Mouse (Mus musculus) T-cell, adult 2 months (primary cell): ENCODE data around the gene Auts2.

Experiments
- DNase-seq: peaks from one replicate; pipeline ENCODE4 v3.0.0; 2022; ENCODE audit warnings: low spot score

Auts2 gene

DNA sequence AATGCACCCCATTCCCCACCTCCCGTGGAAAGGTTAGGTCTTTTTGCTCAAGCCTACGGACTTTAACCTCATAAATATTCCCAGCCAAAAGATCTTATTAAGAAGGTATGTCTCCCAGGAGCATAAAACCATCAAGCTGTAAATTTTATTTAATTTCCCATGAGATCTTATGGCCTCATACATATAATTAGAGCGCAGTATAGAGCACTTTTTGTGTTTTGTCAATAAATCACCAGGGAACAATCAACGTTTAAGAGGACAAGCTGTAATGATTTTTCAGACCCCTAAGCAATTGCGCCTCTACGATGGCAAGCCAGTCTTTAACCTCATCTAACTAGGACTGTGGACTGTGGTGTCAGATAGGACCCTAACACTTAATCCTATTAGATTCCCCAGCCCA lies 820.4 kb downstream of the Auts2 start:
- DNase-seq: no peak

DNA sequence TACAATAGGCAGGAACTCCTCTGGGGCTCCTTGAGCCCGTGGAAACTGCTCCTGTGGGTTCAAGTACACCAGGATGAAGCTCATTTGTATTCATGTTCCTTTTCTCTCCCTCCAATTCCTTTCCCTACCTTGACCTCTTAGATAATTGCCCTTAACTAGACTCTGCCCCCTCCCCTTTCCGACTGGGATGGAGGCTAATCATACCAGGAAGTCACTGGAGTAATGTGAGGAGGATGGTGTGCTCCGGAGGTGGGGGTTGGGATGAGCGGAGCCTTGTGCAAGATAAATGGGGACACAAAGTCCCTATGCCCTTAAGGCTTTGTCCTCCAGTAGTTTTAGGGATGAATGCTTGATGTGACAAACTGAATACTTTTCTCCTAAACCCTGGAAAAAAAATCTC lies 820.8 kb downstream of the Auts2 start:
- DNase-seq: no peak

DNA sequence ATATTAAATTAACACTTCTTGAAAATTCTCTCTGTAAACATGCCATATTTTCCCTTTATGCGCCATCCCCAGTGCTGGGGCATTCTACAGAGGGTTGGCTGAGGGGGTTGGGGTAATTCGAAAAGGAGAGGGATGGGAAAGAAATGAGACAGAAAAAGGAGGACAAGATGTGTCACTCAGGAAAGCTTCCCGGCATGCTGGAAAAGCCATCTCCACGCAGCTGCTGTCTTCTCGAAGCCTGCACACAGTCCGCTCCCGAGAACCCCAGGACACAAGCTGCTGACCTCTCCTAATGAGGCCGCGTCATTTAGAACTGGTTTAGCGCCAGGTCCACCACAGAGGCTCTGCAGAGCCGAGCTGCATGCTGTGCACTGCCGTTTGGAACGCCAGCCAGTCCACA lies 825.1 kb downstream of the Auts2 start:
- DNase-seq: no peak

DNA sequence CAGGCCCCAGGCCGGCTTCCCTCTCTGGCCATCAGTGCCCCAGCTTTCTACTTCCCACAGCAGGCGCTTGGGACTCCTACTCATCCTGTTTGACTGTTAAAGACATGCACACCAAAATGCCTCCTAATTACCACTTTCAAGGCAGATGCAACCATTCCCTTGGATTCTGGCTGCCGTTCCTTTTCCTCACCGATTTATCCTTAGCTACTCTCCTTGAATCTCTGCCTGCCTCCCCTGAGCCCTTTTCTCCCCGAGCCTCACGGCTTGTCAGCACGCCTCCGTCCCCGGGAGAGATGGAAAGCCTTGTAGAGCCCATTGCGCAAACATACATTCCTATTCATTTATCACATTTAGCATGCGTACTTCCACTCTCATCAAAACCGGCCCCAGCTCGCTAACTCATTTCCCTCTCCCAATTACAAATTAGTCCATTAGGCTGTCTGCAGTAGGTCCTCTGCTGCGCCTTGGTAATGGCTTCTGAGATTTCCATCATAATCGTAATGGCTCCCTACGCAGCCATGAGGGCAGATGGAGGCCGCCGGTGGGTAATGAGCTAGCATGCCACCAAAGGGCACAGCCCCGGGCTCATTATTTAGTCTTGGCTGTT lies 825.7 kb downstream of the Auts2 start:
- DNase-seq: no peak

DNA sequence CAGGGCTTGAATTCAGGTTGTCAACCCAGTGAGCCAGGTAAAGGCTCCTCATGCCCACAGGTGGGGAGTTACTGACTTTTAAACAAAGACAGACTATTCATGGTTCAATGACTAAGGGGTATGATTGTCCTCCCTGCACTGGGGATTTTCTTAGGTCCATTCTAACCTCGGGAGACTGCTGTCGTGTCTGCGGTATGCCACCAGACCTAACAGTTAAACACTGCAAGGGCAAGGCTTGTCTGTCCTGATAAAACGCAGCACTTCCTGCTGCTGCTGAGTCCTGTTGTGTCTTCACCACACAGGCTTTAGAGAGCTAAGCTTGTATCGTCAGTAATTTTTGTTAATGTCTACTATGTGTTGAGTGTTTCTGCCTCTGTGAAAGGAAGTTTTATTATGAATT lies 828.2 kb downstream of the Auts2 start:
- DNase-seq: no peak

DNA sequence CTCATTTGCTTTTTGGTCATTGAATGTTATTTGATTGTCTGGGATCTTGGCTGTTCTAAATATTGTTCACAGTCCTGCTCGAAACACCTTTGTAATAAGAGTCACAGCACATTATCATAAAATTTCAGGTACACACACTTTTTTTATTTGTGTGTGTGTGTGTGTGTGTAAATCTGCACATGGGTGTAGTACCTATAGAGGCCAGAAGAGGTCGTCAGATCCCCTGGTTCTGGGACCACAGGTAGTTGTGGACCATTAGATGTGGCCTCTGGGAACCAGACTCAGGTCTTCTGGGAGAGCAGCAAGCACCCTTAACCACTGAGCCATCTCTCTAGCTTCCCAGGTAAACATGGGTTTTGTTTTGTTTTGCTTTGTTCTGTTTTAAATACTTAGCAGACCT lies 830.7 kb downstream of the Auts2 start:
- no peak for DNase-seq

DNA sequence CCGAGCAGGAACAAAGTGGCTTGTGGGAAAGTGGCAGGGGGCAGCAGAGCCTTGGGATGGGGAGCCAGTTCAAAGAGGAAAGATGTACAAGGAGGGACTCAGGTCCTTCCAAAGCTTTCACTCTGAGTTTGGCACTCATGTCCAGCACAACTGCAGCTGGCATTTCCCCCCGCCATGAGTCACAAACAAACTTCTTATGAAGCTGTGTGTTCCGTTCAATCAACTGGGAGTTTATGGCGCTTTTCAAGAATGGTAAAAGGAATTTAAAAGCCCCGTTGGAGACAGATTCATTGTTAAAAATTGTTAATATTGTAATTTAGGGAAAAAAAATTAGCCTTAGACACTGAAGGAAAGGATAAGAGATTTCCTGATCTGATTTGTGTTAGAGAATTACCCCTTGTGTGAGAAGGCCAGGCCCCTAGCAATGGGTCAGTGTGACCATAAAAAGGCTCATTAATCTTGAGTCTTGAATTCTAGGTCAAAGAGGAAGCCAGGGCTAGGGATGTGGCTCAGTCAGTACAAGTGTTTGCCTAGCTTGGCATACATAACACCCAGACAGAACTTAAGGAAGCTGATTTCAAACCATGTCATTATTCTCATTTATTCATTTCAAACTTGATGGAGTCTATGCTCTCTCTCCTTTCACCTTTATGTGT lies 831.5 kb downstream of the Auts2 start:
- DNase-seq: no peak

DNA sequence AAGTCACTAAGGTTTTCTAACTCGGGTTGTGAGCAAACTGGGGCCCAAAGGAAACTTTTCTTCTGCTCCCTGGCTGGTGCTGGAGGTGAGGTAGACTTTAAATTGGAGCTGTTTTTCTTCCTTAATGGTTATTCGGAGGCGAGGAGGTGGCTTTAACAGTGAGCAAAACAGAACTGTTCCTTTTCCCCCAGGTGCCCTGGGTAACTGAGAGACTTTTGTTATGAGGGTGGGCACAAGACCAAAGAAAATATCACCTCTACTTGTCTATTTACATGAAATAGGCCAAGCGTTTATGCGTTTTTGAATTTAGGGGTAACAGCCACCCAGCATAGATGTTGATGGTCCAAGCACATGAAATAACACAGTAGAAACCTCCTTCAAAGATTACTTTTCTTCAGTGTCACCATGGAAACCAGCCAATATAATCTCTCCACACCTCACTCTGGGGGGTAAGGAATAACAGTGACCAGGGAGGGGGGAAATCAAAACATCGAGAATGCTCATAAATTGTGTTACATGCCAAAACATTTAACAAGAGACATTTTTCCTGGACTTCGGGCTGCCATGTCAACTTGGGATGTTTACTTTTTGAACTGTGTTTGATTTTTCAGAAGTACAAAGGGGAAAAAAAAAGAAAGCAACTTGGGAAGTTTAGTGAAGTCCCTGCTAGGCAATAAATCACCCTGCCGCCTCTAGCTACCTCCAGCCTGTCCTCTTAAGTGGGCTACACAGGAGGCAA lies 832.2 kb downstream of the Auts2 start:
- DNase-seq: no peak

DNA sequence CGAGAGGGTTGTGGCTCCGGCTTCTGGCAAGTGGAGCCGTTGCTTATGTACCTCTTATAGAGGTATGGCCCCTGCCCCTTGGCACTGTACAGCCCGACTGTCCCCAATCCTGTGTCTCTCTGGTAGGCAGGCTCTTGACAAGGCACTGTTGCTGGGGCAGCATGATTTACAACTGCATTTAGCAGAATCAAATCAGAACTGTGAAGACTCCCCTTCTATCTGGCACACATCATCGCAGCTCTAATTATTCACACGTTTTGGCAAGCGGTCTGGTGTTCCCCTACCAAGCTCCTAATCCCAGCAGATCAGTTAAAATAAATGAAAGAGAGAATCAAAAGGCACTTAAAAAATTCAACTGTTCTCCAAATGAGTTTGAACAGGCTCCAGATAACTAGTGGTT lies 835.7 kb downstream of the Auts2 start:
- no peak for DNase-seq

DNA sequence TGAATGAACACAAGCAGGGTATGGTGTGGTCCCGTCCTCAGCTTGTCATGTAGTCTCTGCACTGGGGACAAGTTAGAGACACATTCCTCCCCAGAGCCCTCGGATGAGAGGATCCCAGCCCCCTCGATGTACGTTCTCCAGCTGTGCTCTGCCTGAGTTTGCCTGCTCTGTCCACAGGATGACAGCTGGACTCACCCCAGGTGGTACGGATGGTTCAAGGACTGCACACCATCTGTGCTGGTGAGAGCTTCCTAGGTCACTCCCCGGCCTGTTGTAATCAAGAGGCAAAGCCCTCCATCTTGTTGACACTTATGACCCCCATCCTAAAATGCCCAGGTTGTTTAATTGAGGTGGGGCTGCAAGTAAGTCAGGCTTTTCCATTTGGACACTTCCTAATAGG lies 839.4 kb downstream of the Auts2 start:
- no peak for DNase-seq

DNA sequence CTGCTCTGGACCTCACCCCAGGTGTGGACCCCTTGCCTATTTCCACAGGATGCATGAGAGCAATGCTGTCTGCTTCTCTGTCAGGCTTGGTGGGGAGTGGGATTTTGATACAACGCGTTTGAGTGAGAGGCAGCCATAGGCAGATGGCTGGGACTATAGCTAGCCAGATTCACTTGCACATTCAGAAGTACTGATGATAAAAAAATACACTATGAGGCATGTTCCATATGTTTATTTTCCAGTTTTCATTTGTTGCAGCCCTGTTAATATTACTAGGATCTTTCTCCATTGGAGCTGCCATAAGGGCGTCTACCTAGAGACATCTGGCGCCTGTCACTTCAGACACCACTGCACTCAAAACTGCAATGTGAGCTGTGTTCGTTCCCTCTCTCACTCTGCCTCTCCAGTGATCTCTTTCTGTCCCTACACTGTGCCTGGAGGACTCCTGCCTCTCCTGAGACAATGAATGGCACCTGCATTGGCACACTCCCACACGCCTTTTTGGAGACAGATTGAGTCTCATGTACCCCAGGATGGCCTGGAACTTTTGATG lies 840.2 kb downstream of the Auts2 start:
- no peak for DNase-seq

DNA sequence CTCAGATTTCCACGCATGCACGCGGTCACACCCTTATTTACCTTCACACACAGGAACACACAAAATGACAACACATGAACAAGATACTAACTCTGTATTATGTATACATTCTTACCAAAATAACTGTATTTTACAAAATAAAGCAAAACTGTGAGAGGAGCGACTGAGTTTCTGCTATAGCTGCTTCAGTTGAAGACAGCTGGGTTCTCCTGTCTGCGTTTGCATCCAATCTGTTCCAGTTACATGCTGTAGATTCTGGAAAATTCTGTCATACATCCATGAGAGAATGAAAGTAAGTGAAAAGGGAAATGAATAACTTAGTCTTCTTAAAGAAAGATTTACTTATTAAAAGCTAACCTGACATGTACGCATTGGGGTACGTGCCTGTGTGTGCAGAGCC lies 844.2 kb downstream of the Auts2 start:
- DNase-seq: no peak

DNA sequence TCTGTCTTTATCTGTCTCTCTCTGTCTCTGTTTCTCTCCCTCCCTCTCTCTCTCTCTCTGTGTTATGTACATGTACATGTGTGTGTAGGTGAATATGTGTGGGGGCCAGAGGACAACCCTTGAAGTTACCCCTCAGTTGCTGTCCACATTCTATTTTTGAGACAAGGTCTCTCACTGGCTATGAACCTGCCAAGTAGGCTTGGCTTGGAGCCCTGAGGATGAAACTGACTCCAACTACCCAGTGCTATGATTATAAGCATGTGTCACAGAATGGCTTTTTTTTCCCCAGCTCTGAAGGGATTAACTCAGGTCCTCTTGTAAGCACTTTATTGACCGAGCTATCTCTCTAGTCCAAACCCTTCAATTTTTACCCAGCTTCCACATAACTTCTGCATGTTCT lies 852.4 kb downstream of the Auts2 start:
- no peak for DNase-seq

DNA sequence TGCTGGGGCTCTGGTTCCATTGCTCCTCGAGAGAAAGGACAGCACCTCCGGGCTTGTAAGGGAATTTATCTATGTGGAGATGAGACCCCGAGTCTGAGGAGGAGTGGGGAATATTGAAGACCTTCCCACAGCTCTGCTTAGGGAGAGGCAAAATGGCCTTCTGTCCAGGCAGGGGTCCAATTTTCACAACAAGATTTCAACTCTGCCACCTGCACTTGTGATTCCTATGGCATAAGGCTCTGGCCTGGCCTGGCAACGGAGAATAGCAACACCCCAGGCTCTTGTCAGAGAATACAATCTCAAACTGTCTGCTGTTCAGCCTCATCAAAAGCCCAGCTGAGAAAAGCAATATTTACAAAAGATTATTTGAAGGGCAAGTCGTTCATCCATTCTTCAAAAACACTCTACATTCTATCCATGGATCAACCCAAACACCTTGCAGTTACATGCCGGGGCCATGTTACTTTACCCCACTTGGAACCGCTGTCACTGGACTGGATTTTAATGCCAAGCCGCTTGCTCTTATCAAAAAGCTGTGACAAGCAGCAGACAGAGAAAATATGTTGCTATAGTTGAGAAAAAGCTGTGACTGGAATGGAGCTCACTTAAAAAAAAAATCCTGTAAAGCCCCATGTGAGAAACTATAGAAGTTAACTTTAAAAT lies 856.1 kb downstream of the Auts2 start:
- no peak for DNase-seq

DNA sequence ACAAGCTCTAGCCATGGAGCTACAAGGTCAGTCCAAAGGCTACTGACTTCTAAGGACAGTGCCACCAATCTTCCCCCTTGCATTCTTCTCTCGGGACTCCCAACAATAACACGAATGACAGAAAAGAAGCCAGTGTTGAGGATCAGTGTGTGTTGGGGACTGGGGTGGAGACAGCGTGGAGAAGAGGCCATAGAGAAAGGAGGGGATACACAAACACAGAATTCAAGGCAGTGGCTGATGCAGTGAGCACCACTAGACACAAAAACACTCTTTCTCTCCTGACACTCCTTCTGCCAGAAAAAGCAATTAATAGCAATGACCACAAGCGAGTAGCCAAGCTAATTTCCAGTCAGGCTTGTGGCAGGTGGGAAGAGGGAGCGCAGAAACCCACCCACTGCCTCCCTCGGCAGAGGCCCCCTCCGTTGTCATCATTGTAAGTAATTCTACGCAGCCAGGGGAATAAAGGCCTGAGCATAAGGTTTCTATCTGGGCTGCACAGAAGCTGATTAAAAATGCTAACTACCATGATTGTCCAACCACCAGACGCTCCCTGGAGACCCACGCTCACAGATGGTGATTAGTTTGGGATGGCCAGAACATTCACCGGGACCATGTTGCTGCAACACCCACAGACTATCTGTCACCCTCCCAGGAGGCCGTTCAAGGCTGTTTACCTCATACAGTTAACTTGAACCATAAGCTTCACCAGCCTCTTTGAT lies 862.9 kb downstream of the Auts2 start:
- DNase-seq: no peak

DNA sequence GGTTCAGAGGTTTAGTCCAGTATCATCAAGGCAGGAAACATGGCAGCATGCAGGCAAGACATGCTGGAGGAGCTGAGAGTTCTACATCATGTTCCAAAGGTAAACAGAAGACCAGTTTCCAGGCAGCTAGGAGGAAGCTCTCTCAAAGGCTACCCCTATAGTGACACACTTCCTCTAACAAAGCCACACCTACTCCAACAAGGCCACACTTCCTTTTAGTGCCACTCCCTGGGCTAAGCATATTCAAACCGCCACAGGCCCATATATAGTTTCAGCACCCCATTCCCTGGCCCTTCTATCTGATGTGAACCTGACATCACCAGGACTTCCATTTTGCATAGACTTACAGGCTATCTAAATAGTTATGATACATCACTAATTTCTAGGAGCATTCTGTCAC lies 863.6 kb downstream of the Auts2 start:
- DNase-seq: no peak

DNA sequence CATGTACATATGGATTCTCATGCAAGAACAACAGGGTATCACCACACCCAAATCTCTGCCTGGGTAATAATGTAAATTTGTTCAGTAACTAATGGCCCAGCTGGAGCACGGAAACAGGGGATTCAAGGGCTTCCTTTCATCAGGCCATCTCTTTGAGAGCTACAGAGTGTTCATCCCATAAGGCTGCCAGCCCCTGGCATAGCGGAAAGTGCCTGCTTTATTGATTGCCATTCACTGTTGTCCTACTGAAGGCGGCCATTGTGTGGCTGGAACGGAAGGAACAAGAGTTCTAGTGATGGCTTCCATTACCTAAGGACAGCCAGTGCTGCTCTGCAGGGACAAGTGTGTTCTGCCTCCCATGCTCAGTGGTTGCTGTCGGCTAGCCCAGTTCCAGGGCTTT lies 865.6 kb downstream of the Auts2 start:
- DNase-seq: no peak

DNA sequence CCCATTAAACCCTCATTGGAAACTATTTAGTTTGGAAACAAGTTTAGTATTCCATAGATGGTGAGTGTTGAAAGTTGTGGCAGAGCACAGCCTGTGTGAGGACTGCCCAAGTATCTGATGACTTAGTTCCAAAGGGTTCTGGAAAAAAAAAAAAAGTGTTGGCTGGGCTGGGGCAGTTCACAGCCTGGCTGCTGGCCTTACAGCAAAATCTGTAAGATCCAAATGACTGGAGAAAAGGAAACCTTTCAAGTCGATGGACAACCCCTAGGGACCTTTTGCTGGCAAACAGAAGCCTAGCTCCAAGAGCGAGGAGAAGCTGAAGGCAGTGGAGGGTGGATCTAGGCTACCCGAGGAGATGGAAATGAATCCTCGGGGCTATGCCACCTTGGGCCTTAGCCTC lies 869.4 kb downstream of the Auts2 start:
- no peak for DNase-seq

DNA sequence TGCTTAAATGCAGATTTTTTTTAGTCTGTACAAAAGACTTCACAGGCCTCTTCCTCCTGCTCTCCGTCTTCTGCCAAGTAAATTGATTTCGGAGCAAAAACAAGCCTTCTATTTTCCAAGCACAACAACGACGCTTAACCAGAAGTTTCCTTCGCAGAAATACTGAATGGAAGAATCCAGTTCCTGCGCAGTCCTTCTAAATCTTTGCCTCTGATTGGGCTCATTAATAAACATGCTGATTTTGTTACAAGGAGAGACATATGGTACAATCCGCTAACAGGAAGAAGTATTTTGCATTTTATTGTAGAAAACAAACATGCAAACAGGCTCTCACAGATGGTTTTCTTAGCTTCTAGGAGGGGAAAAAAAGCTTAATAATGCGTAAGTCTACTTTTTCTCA lies 878.1 kb downstream of the Auts2 start:
- DNase-seq: no peak

DNA sequence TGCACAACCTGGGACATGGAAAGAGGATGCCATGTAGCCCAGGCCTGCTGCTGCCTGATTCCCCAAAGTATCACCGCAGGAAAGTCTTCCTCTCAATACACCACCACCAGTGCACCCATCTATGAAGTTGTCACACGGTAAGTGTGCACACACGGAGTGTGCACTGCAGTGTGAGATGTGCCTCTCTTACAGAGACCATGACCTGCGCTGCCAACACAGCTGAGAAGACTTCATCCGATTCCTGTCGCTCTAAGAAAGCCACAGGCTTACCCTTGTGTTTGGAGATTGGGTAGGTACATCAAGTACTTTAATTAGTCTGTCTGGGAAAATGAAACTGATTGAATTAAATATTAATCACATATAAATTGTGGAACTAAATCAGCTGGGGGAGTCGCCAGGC lies 878.5 kb downstream of the Auts2 start:
- no peak for DNase-seq

DNA sequence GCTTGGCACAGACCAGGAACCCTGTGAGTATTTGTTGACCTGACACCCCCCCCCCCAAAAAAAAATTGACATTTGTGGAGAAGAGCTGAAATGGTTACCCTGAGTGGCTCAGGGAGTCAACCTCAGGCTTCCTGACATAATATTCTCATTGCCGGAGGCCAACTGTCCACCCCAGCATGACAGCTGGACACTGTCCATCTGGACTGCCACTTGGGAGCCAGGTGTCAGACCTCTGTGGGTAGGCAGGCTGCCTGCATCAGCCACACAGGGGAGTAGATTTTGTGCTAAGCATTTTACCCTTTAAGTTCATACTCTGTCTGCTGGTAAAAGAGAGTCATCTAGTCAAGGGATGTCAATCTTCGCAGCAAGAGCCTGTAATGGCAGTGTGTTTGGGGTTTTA lies 880.5 kb downstream of the Auts2 start:
- no peak for DNase-seq

DNA sequence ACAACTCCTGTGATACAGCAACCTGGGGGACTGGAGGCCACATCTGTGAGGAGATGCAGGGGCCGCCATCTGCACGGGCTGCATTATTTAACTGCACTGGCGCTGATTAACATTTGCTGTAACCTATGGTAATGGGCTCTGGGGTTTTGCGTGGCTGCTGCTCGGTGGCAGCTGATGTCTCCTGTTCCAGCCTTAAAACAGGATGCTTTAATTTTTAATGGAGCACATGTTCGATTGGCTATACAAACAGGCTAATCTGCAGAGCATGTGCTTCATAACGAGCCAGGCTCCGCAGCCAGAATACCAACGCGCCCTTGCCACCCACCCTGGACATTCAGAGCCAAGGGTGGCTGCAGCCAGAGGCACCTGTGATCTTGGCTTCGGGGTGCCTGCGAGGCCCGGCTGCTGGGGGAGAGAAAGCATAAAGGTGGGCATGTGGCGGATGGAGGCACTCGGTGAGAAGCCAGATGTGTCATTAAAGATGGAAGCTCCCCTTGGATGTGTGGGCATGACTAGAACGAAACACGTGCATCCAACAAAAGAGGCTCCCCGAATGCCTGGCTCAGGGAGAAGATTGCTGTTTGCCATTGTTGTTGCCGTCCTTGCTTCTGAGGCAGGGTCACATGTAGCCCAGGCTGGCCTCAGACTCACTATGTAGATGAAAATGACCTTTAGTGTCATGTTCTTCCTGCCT lies 884.2 kb downstream of the Auts2 start:
- no peak for DNase-seq
